Mouse (Mus musculus) central nervous system, embryonic 18 days (tissue): Measurements from ENCODE around the gene N4bp2. TPM values are rescaled to one million over a fixed set of nuclear protein-coding genes. Genes with fewer than 3 reads are reported as not detected.

Source experiments
- polyA plus RNA-seq: library from polyadenylated mRNA; depleted of rRNA; stranded (reverse); fragments of >200 nt; gene quantifications from 2 replicates; pipeline ENCODE4 v1.2.3, GENCODE M21; 2012; rRNA removed

The N4bp2 gene
- polyA plus RNA-seq, result 25.6 and 27.9 TPM in 2 replicates

GRCm38 (mm10) chr5:65763088-65763915 lies at the start of gene N4bp2:
N4bp2 (plus strand) TSS chr5:65763521.

GRCm38 (mm10) chr5:65861154-65861944 lies 98.0 kb downstream of the N4bp2 start, which contains the start of gene Rhoh:
Rhoh (plus strand) TSS chr5:65861213.

Other genes with a start within 250 kb of the N4bp2 start
- gene Smim14, start 226.3 kb upstream of the N4bp2 start, polyA plus RNA-seq, result 117 and 130 TPM in 2 replicates
- gene Ube2k, start 226.3 kb upstream of the N4bp2 start, polyA plus RNA-seq, result 118 and 131 TPM in 2 replicates
- 69.3 and 70.2 TPM in 2 replicates for gene Pds5a, start 65.2 kb upstream of the N4bp2 start, polyA plus RNA-seq
- gene Rhoh, start 97.7 kb downstream of the N4bp2 start, polyA plus RNA-seq, result 0.27 and 0.35 TPM in 2 replicates
- gene Chrna9, start 171.4 kb downstream of the N4bp2 start, polyA plus RNA-seq, result 0.06 and 0.63 TPM in 2 replicates
- gene 9130230L23Rik, start 240.8 kb downstream of the N4bp2 start, polyA plus RNA-seq, result 0.03 TPM in 1 of 2 replicates, not detected in the other